Mouse (Mus musculus) embryo, embryonic 10 days (tissue): ENCODE measurements around the gene Isyna1.

ENCODE experiments used
- DNase-seq: peaks from one replicate; pipeline ENCODE4 v3.0.0-alpha.2; 2015; ENCODE audit warnings: low spot score

The Isyna1 gene

DNA sequence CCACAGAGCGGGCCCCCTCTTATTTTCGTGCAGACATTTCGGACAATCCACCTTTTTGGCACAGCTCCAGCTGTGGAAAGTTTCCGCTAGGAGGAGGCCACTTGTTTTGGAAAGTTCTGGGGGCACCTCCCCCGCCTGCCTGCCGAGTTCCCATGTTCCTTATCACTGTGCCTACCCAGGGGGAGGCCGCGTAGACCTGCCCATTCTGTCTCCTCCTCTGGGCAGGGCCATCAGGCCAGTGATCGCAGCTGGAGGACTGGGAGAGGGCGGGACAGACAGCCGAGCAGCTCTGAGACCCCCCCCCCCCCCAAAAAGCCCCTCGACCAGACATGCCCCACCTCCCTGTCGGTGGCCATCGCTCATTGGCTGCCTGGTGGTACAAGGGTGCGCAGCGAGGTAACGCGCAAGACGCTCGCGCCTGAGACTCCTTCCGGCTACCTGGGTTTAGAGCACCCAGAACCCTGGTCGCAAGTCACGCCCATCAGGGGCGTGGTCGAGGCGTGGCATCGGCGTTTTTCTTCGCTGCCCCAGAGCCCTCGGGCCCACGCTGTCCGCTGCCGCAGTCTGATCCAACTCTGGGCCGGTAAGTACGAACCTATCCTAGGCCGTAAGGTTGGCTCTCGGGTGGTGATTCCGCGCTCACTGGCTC, at the start of gene Isyna1:
Gene Isyna1 (plus strand): TSS at position 413 of the 649 bp plus-strand sequence.
- DNase-seq, result peak; percentile 98

DNA sequence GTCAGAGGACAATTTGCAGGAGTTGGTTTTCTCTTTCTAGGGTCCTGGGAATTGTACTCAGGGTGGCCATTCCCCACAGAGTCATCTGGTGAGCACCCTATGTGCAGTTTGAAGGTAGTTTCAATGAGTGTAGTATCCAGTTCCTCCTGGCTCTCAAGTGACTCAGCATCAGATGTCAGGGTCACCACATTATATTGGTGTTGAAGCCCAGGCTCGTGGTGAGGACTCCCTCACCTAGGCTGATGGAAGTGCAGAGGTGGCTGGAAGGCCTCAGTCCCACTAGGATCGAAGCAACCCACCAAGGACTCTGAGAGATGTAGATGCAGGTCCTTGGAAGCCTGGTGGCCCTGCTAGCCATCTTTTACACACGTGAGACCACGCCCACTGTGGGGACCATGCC, 47.8 kb upstream of the Isyna1 start:
- DNase-seq, result no peak

DNA sequence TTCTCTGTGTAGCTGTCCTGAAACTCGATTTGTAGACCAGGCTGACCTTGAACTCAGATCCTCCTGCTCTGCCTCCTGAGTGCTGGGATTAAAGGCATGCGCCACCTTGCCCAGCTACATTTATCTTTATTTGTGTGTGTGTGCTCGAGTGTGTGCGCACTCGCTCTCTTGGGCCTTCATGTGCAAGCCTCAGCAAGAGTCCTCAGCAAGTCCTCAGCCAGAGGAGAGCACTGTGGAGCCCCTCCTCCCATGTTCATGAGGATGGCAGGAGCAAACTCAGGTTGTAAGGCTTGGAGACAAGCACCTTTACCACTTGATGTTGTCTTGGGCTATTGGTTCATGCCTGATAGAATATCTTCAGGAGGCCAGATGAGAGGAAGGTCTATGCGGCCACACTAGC, 46.4 kb upstream of the Isyna1 start:
- DNase-seq, result no peak

DNA sequence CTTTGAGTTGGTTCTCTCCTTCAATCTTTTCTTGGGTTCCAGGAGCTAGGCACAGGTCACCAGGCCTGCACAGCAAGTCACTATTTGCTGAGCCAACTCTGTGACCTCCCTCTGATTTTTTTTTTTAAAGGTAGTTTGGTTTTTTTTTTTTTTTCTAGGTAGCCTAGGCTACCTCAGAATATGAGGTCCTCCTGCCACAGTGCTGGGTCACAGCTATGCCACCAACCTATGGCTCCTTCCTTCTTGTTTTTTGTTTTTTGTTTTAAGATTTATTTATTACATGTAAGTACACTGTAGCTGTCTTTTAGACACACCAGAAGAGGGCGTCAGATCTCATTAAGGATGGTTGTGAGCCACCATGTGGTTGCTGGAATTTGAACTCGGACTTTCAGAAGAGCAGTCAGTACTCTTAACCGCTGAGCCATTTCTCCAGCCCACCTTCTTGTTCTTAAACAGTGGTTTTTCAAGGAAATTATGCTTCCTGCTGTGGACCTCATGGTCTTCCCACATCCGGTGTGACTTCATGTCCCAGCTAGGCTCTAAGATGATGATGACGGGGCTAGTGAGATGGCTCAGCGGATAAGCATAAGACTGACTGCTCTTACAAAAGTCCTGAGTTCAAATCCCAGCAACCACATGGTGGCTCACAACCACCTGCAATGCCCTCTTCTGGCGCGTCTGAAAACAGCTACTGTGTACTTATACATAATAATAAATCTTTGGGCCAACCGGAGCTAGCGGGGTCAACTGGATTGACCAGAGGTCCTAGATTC, 44.6 kb upstream of the Isyna1 start:
- DNase-seq, result no peak

DNA sequence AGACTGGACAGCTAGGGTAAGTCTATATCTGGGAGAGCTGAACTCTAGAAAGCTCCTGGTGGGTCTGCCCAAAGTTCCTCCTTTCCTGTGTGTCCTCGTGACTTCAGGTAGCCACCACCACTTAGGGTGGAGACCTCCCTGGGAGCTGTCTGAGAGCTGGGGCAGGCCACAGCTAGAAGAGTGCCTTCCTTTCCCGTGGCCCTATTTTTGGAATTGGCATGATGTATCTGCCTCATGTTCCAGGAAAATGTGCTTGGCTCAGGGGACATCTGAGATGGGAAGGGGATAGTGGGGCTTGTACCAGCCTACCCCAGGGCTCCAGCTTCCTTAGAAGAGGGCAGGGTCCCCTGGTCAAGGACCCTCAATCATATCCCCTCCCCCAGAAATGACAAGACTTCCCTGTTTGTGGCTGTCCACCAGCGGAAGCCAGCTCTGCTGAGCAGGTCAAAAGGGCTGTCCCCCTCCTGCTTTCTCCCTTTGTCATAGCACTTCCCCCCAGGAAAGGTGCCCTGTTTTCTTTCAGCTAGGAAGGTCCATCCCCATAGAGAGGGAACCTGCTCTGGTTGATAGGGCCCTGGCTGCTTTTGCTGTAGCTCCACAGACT, 42.5 kb upstream of the Isyna1 start:
- DNase-seq, result no peak

DNA sequence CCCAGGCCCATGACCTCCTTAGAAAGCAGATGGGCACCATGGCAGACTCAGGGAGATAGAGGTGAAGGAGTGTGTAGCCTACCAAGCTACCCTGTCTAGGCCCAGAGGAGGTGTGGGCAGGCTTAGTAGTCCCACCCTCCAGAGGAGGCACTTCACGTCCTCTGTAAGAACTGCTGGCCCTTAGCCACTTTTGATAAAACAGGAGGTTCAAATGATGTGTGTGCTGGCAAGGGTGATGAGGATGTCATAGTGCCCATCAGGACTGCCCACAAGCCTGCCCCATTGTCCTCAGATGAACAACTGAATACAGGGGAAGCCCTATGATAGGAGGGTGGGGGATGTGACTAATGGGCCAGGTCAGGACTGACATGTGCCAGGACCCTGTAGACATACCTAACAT, 41.3 kb upstream of the Isyna1 start:
- no peak for DNase-seq

DNA sequence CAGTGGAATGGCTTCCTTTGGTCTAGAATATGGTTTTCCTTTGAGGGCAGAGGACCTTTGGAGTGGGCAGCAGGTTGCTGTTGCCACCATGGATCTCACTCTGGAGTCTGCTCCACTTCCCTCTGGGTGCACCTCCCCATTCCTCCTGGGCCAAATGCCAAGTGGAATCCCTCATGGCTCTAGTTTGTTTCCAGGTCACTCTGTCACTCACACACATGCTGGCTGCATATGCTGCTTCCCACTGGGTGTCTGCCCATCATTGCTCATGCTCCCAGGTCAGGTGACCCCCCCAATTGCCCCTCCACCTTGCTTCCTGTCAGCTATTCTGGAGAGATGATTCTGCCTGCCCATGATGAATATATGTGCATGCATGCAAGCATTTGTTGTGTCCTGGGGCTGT, 40.4 kb upstream of the Isyna1 start:
- DNase-seq, result no peak

DNA sequence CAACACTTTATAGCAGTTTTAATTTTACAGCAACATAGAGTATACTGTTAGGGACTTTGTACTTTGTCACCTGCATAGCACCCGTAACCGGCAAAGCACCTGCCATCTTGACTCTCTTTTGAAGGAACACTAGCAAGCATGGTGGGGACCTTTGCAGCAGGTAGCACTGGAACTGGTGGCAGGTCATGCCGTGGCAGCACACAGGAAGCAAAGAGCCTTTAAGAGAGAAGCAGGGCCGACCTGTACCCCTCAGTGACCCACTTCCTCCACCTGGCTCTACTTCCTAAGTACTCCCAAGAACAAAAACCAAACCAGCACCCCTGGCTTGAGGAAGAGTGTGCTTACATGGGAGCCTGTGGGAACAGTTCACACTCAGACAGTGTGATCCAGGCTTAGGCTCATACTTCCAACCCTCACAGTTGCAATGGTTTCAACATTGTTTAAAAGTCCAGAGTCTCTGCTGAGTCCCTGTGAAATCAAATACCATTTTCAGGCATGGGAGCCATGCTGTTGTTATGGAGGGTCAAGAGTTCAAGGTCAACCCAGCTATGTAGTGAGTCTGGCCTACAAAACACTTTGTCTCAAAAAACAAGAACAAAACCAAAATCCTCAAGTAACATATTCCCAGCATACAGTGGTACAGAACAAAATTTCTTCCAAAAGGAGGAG, 39.0 kb upstream of the Isyna1 start:
- DNase-seq, result no peak

DNA sequence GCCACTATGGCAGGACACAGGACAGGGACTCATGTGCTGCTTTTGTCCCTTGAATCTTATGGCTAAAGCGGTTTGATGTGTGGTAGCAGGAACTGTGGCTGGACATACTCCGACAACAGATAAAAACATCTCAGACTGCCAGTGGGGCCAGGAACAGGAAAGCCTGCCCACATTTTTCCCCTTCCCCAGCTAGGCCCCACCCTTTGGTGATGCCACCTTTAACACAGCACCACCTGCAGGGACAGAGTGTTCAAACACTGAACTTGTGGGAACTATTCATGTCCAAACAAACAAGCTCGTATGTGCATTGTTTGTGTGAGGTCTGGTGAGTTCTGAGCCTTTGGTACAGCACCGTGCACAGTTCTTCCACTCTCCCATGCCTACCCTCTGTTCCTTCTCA, 35.8 kb upstream of the Isyna1 start:
- no peak for DNase-seq

DNA sequence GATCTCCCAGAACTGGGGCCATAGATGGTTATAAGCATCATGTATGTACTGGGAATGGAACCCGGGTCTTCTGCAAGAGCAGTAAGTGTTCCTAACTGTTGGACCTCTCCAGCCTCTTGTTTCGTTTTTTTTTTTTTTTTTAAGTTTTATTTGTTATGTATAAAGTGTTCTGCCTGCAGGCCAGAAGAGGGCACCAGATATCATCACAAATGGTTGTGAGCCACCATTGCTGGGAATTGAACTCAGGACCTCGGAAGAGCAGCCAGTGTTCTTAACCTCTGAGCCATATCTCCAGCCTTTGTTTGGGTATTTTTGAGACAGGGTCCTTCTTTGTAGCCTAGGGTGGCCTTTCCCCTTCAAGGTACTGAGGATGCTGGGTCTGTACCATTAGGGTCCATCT, 35.2 kb upstream of the Isyna1 start:
- no peak for DNase-seq

DNA sequence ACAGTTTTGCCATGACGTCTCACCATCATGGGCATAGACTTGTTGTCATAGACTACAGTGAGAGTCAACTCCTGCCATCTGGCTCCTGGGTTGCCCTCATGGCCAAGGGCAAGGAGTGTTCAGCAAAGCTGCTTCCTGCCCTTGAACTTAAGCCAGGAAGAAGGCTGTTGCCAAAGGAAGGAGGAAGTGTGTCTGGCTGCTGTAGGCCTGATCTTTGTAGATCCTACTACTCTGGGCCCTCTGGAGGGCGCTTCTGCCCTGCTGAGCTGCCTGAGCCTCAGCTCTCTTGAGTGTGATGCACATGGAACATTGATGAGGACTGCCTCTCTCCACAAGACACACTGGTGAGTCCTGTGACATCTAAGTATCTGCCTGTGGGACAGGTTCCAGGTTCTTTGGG, 34.1 kb upstream of the Isyna1 start:
- DNase-seq, result peak; percentile 8

DNA sequence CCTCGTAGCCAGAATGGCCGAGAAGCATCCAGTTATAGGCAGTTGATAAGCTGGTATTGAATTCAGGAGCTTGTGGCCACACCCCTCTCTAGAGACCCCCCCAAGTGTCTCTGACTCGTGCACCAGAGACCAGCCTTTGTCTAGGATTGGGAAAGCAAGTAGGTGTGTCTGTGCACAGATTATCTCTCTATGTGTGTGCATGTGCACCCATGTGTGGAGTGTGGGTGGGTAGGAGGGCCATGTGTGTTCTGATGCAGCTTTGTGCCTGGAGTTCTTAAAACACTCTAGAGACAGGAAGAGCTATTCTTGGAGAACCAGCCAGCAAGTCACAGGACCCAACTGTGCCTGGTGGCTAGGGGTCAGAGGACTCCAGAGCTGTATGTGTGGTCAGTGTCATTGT, 33.6 kb upstream of the Isyna1 start:
- no peak for DNase-seq

DNA sequence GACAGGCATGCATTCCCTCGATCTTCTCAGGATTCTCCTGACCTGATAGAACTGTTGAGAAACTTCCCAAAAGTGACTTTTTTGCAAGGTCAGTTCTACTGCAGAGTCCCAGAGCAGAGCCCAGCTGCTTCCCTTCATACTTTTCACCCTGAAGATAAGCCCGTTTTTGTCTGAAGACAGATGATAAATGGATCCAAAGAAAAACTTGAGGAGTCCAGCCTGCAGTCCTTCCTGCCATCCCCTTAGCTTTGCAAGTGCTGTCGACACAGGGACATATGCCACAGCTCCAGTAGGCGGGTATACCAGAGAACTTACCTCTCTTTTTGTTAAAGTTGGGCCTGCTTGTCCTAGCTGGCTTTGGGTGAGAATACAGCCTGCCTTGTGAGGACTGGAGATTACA, 32.8 kb upstream of the Isyna1 start:
- DNase-seq, result no peak

DNA sequence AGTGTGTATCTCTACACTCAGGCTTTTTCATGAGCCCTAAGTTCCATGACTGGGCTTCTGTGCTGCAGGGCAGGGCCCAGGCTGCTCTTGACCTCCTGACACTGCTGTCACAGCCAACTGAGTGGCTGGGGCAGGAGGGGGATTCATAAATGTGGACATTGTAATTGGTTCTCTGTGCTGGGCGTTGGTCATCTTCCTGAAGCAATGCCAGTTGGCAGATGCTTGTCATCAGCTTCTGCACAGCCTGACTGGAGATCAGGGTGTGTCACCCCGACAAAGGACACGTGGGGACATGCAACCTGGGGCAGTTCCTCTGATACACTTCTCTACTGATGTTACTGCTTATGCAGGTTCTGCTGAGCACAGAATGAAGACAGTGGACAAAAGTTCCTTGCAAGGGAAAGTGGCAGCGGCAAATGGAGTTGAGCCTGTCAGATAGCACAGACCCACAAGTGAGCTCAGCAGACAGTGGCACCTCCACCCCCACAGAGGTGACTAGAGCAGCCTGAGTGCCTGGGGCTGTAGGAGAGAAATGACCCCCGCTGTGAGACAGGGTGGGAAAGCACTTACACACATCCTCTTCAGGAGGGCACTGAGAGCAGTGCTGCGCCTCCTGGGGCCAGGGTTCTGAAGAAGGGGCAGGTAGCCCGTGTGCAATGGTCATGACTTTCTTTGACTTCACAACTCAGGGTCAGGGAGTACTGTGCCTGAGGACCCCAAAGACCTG, 32.2 kb upstream of the Isyna1 start:
- DNase-seq, result peak; percentile 24

DNA sequence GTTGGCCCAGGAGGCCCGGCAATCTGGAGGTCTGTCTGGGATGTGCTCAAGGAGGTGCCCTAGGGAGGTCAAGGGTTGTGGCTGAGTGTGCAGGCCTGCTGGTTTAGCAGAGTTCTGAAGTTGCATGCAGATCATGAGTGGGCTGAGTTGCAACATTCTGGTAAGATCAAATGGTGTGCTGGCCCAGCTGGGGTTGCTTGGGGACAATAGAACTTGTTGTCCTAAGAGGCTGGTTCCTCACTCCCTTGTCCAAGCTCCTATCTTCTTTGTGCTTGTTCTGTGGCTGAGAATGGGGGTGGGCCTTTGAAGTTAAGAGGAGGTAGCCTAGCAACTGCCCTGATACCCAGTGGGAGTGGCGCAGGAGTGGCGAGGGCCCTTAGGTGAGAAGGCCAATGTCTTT, 31.4 kb upstream of the Isyna1 start:
- DNase-seq, result no peak

DNA sequence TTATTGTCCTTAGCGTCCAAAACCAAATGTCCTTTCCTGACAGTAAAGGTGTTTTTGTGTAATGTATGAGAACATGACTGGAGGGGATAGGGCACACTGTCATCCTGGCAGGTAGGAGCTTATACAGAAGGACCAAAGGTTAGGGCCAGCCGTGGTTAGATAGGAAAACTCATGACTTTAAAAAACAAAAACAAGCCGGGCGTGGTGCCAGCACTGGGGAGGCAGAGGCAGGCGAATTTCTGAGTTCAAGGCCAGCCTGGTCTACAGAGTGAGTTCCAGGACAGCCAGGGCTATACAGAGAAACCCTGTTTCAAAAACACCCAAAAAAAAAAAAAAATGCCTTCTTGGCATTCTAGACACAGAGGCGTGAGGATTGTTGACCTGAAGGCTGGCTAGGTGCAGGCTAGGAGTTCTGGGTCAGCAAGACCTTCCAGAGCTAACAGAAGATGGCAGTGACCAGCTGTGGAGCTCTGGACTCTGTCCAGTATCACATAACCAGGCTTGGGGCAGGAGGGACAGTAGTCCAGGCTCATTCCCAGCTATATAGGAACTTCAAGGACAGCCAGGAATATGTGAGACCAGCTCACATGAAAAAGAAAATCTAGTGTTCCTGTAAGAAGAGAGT, 30.3 kb upstream of the Isyna1 start:
- DNase-seq, result no peak

DNA sequence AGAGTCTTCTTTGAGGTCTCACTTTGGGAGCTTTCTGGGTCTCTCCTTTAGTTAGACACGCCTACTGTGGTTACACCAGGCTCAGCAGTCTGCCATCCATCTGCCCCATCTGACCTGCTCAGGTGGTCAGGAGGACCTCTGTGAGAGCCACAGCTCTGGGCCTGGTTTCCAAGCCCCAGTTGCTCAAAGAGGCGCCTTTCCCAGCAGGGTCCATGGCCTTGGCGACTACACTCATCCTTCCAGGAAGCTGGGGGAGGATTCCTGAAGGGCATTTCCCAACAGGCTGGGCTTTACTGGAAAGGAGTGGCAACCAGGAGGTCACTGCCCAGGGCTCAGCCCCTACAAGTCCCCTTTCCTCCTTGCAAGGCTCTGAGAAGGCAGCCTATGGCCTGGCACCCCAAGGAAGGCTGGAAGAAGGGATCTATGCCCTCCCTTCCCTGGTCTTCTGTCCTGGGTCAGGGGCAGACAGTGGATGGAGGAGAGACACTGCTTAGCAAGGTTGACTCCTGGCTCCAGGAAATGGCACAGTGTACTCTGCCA, 29.4 kb upstream of the Isyna1 start:
- DNase-seq, result no peak

DNA sequence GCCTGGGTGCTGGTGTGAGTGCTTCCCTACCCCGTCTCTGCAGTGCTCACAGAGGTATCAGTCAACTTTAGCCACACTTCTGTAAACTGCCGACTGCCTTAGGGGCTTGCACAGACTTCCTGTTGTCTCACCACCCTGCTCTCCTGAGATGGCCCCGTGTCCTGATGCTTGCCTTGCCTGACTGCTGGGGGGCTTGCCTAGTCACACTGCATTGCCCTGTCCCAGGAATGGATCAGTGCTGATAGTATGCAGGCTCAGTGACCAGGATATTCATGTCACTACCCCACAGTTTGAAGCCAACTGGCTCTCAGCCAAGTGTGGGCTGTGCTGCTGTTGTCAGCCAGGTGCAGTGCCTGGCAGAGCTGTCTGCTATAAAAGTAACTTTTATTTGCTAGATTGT, 28.6 kb upstream of the Isyna1 start:
- DNase-seq, result no peak

DNA sequence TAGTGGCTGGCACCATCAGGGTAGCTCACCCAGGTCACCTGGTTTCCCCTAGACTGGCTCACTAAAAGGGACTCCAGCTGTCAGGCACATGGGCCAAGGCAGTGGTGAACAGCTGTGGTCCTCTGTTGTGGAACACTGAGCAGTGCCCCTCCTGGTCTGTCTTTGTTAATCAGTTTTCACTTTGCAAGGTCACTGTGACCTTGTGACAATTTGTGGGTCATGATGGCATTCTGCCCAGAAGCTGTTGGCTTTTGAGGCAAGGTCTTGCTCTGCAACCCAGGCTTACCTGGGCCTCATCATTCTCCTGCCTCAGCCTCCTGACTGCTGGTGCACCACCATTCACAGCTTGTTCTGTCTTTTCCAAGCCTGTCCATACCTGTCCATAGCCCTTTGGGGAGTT, 23.8 kb upstream of the Isyna1 start:
- DNase-seq, result no peak

DNA sequence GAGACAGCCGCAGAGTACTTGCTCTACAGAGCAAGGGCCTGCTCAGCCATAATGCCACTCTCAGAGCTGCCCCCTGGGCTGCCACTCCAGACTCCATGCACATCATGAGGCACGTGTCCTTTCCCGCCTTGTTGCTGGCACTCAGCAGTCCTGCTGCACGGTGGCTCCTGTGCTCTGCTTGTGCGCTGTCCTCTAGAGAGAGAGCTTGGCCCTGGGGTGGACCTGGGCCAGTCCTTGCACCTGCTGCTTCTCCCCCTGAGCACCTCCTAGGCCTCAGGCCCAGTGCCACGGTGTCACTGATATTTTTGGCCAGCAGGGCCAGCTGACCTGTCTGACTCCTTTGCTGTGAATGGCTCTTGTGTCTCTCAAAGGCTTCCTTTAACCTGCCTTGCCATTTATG, 23.2 kb upstream of the Isyna1 start:
- no peak for DNase-seq

DNA sequence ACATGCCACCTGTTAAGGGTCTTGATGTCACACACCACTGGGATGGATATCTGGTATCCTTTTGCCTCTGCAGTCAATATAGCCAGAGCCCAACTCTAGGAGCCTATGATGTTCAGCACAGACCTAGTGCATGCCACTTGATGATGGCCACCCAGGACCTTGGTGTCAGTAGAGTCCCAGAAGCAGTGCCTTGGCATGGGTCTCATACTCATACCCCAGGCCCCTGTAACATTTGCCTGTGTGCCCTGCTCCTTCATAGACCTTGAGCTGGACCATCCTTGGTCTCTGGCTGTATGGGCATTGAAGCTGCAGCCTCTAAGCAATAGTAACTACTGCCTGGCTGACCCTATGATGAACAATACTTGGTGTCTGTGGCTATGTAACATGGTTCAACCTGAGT, 19.9 kb upstream of the Isyna1 start:
- DNase-seq, result no peak

DNA sequence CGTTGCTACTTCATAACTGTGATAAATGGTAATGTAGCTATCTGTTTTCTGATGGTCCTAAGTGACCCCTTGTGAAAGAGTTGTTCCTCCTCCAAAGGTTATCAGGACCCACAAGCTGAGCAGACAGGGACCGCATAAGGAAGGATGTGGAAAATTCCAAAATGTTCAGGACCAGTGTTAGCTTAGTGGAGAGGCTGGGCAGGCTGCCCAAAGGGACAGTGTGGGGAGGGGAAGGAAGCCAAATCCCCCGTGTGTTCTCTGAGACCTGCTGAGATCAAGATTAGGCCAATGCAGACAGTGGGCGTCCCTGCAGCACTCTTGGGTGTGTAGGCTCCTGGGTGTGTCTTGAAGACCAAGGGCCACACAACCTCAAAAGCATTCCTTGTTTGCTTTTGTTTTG, 19.3 kb upstream of the Isyna1 start:
- DNase-seq, result no peak
